Mouse (Mus musculus) layer of hippocampus, postnatal 36 days (tissue): ENCODE results near the gene St6gal1. TPM values are rescaled to one million over a fixed set of nuclear protein-coding genes. Genes with fewer than 3 reads are reported as not detected.
A peak's percentile ranks its signal among the peaks of the same experiment; 100 is the strongest.

Source experiments
- DNase-seq, 2 experiments: peaks; one replicate each; pipeline ENCODE4 v3.0.0; 2022
- total RNA-seq, 2 experiments: library from RNA; stranded (reverse); gene quantifications; 2 replicates each; pipeline ENCODE4 v1.2.3; 2021

Gene St6gal1
- total RNA-seq, 2 experiments from 2014 or later = 16.5 to 18.1 TPM

DNA sequence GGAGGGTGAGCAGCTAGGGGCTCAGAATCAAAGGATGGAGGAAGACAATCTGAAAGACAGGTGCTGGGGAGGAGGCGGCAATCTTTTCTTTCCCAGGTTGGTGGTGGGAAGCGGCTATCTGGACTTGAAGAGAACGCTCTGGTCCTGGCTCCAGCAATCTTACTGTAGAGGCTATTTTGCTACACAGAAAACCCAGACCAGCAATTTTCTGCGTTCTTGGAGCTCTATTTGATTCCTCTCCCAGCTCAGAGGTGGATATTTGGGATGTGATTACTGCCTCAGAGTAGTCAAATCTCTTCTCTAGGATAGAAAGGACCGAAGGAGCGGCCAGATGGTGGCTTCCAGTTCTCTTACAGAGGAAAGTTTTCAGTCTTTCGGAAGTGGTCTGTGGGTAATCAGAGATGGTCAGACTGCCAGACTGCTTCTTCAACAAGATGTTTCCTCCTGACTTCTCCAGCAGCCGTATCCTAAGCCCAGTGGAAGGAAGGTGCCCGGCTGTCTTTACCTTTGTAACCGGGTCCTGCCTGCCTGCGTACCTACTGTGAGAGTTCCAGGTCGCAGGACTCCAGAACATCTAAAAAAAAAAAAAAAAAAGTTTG lies 570 bp upstream of the St6gal1 start:
- DNase-seq = peak; percentile 5 to 36

DNA sequence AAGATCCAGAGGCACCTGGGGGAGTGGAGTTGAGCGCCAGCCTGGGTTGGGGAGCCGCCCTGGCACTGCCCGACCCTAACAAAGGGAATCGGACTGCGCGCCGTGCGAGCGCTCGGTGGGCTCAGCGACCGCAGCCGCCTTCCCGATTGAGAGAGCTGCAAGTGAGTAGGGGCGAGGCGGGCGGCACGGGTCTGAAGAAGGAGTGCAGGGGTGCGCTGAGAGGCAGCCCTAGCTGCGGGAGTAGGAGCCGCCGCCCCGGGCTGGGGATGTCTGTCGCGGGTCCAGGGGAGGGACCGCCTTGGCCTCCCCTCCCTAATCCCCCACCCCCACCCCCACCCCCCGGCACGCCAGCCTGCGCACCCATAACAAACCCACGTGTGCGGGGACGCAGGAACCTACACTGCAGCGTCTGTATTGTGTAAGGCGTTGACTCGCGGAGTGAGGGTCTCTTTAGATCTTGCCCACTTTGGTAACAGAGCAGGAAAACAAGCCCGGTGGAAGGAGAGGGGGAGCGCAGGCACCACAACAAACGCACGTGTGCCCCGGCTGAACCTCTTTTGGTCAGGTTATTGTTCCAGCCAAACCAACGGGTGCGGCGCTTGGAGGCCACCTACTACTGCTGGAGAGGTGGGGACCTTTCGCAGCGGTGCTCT lies 655 bp downstream of the St6gal1 start:
- peak; percentile 14 to 34 for DNase-seq

DNA sequence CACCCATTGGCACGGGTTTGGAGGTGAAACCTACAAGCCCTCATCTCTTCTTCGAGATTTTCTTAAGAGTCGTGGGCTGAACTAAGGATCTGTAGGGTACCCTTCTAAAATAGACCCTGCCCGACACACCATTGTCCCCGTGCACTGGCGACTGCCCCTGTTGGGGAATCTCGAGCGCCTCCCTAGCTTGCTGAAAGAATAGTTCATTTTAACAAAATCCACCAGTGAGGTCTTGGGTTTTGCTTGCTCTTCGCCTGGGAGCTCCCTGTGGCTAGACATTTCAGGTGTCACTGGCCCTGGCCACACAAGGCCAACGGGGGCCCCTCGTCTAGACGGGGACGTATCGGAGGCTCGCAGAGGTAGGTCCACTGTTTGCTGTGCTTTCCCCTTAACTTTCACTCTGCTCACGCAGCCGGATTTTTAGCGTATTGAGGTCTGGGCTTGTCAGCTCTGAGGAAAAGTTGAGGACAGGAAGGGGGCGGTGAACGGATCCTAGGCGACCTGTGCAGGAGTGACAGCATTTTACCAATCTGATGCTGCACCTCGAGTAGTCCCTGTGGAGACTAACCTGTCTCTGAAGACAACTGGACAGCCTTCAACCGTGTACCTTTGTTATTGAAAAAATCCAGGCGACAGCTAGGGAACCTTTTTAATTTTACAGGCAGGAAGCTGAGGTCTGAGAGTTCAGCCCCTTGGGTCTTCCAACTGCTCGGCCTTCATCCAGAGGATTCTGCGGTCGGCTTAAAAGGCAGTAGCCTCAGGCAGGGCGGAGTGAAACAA lies 1.5 kb downstream of the St6gal1 start:
- DNase-seq = peak; percentile 49 to 56

DNA sequence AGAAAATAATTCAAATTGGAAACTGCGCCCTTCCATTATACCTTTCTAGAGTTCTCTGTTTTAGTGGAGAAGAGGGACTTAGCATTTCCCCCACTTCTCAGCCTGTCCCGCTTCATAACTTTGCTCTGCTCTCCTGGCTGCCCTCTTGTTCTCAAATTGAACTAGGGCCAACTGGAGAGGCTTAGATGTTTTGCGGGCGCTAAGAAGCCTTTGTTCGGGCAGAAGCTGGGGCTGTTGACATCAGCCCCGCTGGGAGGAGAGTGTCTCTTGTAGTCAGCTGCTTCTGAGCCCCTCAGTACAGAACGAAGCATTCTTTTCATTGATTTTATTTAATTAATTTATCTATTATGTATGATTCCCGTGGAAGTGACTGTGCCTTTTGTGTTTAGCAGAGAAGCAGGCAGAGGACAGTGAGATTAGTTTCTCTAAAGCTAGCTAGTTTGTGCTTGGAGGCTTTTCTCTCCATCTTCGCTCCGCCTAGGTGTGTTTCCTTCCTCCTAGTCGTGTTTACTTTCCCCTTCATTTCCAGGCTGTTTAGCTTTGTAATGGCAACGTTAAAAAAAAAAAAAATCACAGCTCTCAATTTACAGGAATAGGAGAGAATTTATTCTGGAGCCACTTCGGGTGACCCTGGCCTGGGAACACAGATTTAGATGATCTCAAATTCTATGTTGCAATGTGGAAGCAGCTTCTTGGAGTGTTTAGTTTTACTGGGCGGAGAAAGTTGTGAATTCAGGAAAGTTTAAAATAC lies 2.2 kb downstream of the St6gal1 start:
- DNase-seq = peak; percentile 43 to 46

DNA sequence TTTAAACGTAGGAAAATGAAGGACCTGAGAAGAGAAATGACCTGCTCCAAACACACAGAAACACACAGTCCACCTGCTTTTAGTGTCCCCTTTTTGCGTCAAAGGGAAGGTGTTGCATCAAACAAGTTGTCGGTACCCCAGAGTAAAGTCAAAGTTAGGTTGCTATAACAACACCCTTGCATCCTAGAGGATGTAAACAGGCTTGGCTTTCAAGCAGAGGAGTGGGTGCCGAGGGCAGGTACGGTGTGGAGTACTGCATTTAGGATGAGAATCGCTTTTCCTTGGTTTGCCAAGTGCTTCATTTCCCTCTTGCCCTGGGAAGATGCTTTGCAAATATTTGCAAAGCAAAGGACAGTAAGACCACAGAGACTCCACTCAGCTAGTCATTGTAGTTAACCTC lies 3.3 kb downstream of the St6gal1 start:
- DNase-seq = no peak

DNA sequence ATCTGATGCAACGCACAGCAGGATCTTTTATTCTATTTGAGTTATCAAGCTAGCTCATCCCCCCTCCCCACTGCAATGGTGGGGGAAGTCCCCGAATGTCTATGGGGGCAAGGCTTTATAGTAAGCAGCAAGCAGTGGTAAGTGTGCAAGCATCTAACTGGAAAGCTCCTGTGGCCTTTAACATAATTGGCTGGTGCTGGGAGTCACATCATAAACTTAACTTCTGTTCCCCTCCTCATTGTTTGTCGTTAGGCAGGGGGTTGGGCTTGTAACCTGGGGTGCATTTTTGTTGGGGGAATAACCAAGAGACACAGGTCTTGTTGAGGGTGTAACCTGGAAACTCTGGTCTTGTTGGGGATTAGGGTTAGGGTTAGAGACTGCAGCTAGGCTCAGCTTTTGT lies 3.9 kb downstream of the St6gal1 start:
- DNase-seq = no peak

DNA sequence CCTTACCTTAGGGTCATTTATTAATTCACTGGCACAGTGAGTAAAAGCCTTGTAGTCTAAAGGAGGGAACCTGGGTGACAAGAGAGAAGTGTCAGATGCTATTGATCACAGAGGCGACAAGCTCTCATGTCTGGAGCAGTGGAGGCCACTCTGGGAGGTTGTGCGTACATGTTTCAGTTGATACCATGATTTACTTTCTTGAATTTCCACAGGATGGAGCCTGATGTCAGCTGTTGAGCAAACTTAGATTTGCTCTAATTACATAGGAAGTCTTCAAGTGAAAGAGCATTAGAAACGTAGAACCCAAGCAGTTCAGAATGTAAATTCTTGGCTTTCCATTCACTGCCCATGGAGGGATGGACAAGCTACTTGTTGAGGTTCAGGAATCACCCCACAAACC lies 5.4 kb downstream of the St6gal1 start:
- no peak for DNase-seq

DNA sequence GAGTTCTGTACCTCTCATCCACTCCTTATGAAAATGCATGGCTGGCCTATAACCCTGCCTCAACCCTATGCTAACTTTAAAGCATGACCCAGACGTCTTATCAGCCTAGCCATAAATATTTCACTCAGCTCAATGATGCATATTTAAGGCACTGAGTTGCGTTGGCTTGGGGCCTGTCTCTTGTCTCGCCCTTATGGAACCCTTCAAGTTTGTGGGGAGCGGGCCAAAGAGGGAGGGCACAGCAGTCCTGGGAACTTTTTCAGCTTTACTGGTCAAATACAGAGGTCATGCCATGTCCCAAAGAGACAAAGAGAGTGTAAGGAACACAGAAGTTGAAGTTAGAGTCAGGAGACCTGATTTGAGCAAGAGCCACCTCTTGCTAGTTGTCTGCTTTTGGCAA lies 6.6 kb downstream of the St6gal1 start:
- DNase-seq = no peak

DNA sequence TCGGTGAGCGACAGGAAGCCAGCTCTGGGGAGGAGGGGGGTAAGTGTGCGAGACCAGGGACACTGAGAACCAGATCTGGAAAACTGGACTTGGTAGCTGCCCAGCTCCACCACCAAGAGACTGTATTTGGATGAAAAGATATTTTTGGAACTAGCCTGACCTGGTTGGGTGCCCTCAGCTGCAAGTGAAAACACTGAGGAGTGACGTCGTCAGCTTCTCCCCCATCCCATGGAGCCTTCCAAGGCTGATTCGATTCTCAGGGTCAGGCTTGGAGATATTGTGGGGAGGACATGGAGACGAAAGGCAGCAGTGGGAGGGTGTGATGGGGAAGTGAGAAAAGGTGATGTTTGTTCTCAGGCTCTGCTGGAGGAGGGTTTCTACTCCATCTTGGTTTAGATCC lies 8.2 kb downstream of the St6gal1 start:
- no peak for DNase-seq

DNA sequence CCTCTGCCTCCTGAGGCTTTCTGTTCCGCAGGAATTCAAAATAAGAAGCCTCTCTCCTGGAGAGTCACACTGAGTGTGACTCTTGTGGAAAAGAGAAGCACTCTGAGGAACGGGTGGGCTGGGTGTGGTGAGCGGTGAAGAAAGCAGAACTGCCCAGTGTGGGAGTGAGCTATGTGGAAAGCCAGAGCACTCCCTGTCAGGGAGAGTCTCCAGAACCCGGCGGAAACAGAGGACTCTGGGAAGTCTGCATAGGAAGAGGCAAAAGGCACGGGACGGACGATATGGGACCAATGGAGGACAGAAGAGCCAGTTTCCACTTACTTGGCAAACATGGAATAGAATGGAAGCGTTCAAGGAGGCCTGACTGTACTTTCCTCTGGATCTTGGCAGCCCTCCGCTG lies 9.0 kb downstream of the St6gal1 start:
- DNase-seq = no peak

DNA sequence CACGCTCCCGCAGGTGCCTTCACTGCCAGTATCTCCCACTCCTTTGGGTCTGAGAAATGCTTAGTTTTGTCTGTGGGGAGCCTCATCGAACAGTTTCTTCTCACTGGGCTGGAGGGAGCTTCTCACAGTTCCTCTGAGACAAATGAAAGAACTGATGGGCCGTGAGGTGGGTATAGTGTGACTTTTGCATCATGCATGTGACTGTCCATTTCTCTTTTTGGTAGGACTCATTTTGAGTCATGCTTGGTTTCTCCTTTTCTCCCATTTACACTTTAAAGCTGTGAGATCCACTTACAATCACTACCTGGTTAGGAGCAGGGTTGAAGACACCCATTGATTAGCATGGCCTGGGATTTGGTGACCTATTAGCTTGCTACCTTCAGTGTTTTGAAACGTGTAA lies 10.0 kb downstream of the St6gal1 start:
- DNase-seq = no peak

DNA sequence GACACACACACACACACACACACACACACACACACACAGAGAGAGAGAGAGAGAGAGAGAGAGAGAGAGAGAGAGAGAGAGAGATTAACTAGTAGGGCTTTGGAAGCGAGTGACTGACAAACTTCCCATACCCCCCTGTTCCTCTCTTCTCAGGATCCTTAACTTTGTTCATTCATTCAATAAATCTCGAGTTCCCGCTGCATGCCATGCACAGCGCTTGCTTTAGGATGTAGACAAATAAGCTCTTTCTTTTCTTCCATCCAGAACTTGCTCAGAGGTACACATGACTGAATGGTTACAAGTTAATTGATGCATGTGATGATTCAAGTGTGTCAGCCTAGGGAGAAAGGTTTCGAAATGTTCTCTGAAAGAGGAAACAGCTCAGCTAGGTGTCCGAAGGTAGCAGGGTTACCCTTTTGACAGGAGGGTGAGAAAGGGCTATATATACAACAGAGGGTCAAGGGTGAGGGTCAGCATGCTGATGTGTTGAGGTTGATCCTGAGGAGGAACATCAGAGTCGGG lies 10.7 kb downstream of the St6gal1 start:
- DNase-seq = no peak

DNA sequence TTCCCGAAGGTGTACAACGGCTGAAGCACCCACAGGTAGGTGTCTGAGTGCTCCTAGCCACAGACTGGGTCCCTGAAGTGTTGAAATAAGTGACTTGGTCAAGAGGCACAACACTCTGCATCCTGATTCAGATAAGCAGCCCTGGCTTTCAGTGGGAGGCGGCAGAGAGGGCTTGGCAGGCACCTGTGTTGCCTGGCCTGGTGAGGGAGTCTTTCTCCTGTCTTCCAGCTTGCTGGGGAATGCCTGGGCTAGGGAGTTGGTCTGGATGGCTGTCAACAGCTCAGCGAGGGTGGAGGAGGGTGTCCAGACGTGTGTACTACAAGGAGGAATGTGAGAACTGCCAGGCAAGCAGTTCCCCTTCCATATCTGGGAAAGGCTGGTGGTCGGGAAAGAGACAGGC lies 15.0 kb downstream of the St6gal1 start:
- DNase-seq = no peak

DNA sequence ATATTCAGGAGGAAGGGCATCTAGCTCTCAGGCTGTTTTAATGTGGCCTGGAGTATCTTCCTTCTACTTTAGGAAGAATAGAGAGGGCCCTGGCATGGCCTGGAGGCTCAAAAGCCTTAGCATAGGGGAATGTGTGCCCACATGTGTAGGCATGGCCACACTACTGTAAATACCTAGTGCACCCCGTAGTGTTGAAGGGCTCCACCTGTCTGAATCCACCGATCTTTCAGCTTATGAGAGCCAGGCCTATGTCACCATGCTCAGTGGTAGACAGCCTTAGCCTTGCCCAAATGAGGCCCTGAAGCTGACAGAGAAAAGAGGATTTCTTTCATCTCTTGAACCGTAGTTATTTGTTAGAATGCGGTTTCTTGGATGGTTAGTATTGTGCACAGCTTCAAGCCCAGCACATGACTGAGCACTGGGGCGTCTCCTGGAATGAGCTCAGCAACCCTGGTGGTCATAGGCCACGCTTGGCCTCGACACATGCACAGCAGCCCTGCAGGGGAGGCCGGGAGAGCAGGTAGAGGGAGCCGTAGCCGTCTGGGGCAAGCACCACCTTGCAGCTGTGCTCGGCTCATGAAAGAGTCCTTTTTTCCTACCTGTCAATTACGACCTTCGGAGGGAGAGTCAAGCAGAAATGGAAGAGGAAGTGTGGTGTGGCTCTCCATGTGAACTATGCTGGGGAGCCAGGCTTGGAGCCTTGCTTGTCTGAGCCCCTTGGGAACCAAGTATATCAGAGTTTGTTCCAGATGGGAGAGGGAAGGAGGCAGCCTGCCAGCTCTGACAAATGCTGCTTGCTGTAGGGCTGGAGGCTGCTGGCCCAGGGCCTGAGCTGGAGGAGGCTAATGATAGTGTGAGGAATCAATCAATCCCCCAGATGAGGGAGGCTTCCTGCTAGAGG lies 15.8 kb downstream of the St6gal1 start:
- DNase-seq = peak; percentile 88 to 89

DNA sequence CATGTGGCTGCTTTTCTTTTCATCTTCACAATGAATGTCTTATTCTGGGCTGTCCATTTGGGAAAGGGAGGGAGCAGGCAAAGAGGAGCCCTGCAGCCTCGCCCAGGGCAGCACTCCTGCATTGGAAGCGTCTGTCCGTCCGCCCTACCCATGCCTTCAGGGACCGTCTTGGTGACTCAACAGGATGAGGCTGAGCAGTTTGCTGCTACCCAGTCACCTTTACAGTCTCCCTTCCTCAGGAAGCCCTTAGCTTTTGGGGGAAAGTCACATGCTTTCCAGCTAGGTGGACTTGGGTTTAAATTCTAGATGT lies 16.4 kb downstream of the St6gal1 start:
- DNase-seq = no peak

DNA sequence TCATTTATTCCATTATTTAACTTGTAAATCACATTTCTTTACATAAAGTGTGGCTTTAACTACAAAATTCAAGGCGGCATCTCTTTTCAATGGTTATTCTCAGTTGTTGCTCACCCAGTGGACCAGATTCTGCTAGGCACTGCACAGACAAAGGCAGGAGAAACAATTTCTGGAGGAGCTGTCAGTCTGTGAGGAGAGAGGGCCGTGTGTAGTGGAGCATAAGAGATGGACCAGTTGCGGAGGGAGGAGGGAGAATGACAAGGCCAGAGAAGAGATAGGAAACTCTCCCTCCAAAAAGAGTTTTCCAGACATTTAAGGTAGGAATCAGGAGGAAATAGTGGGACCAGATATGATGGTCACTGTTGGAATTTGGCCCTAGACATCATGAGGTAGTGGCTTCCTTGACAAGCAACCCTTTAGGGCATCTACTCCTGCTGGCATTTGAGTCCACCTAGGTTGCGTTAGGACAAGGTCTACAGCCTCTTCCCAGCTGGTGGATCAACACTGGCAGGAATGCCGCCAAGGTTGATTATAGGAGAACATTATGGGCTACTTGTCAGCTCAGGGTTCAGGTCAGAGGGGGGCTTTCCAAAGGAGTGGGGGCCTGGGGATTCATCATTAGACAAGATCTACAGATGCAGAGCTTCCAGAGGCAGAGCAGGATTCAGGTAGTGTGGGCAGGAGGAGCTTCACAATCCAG lies 19.3 kb downstream of the St6gal1 start:
- no peak for DNase-seq

DNA sequence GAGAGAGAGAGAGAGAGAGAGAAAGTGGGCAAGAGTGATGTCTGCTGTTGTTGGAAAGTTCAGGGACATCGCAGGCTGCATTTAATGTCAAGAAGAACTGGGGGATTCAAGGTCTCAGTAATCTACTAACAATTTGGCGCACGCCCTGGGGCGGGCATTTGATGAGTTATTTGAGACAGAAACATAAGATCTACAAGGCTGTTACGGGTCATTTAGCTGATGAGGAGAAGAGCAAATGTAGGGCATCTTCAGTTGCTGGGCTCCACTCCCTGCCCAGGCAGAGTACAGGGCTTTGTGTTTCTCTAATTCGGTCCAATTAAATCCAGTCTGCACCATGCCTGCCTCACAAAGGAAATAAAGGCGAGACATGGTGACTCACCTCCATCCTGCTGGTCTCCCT lies 19.9 kb downstream of the St6gal1 start:
- no peak for DNase-seq

DNA sequence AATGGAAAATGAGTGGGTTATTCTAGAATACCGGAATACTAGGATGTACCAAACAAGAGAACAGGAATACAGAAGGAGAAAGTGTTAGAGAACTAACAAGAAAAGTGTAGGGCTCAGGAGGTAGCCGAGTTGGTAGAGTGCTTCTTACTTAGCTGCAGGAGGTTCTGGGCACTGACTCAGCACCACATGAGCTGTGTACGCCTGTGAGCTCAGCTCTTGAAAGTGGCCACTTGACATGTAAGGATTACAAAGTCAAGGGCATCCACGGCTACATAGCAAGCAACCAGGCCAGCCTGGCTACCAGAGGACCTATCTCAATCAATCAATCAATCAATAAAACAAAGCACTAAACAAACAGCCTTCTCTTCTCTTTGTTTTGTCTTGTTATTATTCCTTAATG lies 24.7 kb downstream of the St6gal1 start:
- no peak for DNase-seq

DNA sequence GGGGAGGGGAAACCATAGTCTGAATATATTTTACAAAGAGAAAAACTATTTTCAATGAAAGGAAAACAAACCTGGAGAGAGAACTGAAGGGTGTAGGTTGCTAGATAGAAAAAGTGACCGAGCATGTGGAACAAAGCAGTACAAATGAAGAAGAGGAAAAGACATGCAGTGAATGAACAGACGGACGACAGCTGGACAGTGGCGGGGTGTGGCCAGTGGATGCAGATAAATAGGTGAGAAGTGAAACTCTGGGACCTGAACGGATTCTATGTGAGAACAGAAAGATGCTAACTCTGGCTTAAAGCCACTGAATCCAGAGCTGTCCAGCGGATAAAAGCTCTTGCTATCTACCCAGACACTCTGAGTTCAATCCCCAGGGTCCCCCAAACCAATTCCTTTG lies 25.2 kb downstream of the St6gal1 start:
- no peak for DNase-seq

DNA sequence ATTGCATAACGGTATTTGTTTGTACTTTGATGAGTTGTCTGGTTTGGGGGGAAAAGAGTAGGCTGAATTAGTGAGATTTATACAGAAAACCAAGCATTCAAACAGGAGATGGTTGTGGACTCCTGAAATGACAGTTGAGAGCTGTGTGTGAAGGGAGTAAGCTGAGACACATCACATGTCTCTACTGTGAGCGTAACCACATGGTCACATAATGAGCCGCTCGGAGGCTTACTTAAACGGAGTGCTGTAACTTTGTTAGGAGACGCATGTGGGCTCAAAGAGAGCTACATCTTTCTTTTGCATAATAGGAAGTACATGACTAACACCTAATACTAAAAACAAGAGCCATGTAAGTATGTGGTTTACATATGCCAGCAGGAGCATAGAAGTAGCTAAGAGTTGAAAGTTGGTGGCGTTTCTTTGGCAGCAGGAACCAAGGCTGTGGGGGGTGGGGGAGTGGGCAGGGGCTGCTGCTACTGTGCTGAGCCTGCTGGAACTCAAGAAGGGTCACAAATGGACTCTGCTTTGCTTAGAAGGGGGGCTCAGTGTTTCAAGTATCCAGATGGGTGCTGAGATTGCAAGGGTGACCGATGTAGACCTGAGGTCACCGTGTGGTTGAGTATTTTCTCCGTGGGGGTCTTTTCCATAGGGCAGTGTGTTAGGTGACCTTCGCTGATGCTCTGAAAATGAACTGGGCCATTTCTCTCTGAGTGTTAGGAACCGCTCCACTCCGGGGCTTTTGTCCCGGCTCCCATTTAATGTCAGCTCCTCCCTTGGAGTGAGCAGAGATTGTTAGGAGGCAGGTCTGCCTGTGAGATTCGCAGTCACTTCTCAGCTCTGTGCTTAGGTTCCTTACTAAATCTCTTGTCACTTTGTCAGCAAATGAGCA lies 26.3 kb downstream of the St6gal1 start:
- no peak for DNase-seq

DNA sequence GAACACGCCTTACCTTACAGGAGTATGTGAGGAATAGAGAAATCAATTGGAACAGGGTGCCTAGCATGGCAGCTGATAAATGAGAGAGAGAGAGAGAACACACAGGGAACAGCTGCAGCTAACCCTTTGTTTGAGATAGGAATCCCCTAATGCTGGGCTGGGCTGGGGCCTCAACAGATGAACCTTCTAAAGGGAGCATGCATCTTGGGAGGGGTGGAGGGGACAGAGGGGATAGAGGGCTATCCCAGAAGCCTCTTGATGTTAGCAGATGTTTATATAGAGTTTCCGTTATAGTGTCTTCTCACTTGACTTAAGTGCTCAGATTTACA lies 26.9 kb downstream of the St6gal1 start:
- no peak for DNase-seq
